Comparison of ENCODE assay signal across 11 mouse cellular contexts in the genomic region with DNA sequence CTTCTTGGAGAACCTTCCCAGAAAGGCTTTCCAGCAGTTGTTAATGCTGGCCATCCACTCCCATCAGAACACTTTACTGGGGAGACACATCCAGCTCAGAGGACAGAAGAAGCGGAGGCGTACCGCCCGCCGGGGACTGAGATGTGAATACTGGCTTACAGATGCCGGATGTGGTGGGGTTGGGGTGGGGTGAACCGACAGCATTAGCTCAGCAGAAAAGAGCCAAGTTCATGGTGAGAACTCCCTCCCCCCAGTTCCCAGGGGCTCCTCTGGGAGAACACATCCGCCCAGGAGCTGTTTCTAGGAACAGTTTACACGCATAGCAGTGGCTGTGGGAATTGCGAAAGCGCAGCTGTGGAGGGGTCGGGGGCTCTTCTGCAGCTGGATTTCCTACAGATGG. TPM values are rescaled to one million over a fixed set of nuclear protein-coding genes. Genes with fewer than 3 reads are reported as not detected.
DNase-seq lines count a peak whose midpoint lies in the region; ATAC-seq lines count a peak whose summit lies in the region.
"Had no signal": no experiment of that assay in that cellular context is flagged by ENCODE, and none has a peak within 500 bp of the region (broad histone marks: within the 10 kb centered on the region; RNA-seq: fewer than 3 reads in every experiment).

No protein-coding gene starts in this region.

- no peak overlapping the region for H3K4me2 ChIP-seq in forebrain, embryonic 15.5 days (replicated peaks)

- DNase-seq in left cerebral cortex, postnatal 36 days (ENCODE audit: low spot score in 2 of 2), result peak; percentile 13 to 21
- DNase-seq in left cerebral cortex, postnatal 4 days, result no peak
- DNase-seq in gastrocnemius, postnatal 4 days (ENCODE audit: low spot score in 2 of 2), result peak; percentile 54 to 72
- DNase-seq in kidney, postnatal 25 days, result peak; percentile 51 to 80
- peak; percentile 60 for DNase-seq in thymus, postnatal 0 days (ENCODE audit: low spot score)
- DNase-seq in embryo, embryonic 11 days, result no peak
- no peak for DNase-seq in yolk sac, embryonic 10.5 days (ENCODE audit: low spot score)
- DNase-seq: cerebellum, adult 18-20 months had no signal

- peaks cover 24% of the 10 kb centered on the region for H3K4me1 ChIP-seq in forebrain, embryonic 15.5 days

- no peak overlapping the region for H3K9ac ChIP-seq in forebrain, embryonic 15.5 days (replicated peaks)

- H3K36me3 ChIP-seq in forebrain, embryonic 15.5 days, result peaks cover 2% of the 10 kb centered on the region; the same call in 1 of the 2 replicates

- no peaks in the 10 kb centered on the region for H3K9me3 ChIP-seq in forebrain, embryonic 15.5 days

- intact Hi-C loops in left cerebral cortex, postnatal 36 days (cut with DNase I), result no loop called here
- intact Hi-C loops in left cerebral cortex, postnatal 4 days (cut with DNase I), result no loop called here

- H3K27ac ChIP-seq in forebrain, embryonic 15.5 days (replicated peaks), result no peak overlapping the region

- no peak overlapping the region for H3K4me3 ChIP-seq in forebrain, embryonic 15.5 days
- H3K4me3 ChIP-seq: megakaryocyte, embryonic 14.5 days had no signal

- H3K27me3 ChIP-seq in forebrain, embryonic 15.5 days, result no peaks in the 10 kb centered on the region

- ATAC-seq in forebrain, embryonic 15.5 days (replicated peaks), result no peak

- WGBS in forebrain, embryonic 15.5 days, result 85% methylated on average over 12 of the region's 12 CpGs

RNA-seq across cellular contexts. Expression of a gene that starts 24.3 kb away (rescaled TPM):
- total RNA-seq in left cerebral cortex, postnatal 36 days (2021), result 10 to 100 TPM; 20.8 to 31.0 TPM
- total RNA-seq in left cerebral cortex, postnatal 4 days (2021), result 10 to 100 TPM; 19.9 to 21.4 TPM
- total RNA-seq in gastrocnemius, postnatal 4 days (2021), result 100 to 1,000 TPM; 101 to 108 TPM
- polyA plus RNA-seq in thymus, postnatal 0 days (2015; fragmentation: Nextera tagmentation; extraction: Ambion mirVana), result 11.1 and 12.2 TPM in 2 replicates
- 23.1 and 24.1 TPM in 2 replicates for polyA plus RNA-seq in forebrain, embryonic 15.5 days (2015; fragmentation: Nextera tagmentation; extraction: Ambion mirVana)

RNA-seq across cellular contexts. Expression of a gene that starts 27.7 kb away (rescaled TPM):
- 1 to 10 TPM in 1 of 2 experiments, under 1 TPM in 1; 0.91 to 2.1 TPM for total RNA-seq in left cerebral cortex, postnatal 36 days (2021)
- 1 to 10 TPM; 1.5 to 1.8 TPM for total RNA-seq in left cerebral cortex, postnatal 4 days (2021)
- 1 to 10 TPM; 1.3 to 2.0 TPM for total RNA-seq in gastrocnemius, postnatal 4 days (2021)
- polyA plus RNA-seq in thymus, postnatal 0 days (2015; fragmentation: Nextera tagmentation; extraction: Ambion mirVana), result 0.94 and 1.1 TPM in 2 replicates
- polyA plus RNA-seq in forebrain, embryonic 15.5 days (2015; fragmentation: Nextera tagmentation; extraction: Ambion mirVana), result 1.9 and 2.6 TPM in 2 replicates
- total RNA-seq: granulocyte monocyte progenitor cell, adult 5-6 weeks had no signal

RNA-seq across cellular contexts. Expression of a gene that starts 31.2 kb away (rescaled TPM):
- total RNA-seq in left cerebral cortex, postnatal 36 days (2021), result 100 to 1,000 TPM; 750 to 833 TPM
- total RNA-seq in left cerebral cortex, postnatal 4 days (2021), result 1,000 to 10,000 TPM; 1,144 to 1,233 TPM
- total RNA-seq in gastrocnemius, postnatal 4 days (2021), result 1,000 to 10,000 TPM; 1,199 to 1,226 TPM
- polyA plus RNA-seq in thymus, postnatal 0 days (2015; fragmentation: Nextera tagmentation; extraction: Ambion mirVana), result 1,685 and 1,731 TPM in 2 replicates
- polyA plus RNA-seq in forebrain, embryonic 15.5 days (2015; fragmentation: Nextera tagmentation; extraction: Ambion mirVana), result 787 and 864 TPM in 2 replicates

Comparison
In these comparisons a context has a peak if more than half of its experiments do, and no peak if none do; other contexts are left out.
1. DNase-seq: peak in left cerebral cortex, postnatal 36 days (2 of 2), gastrocnemius, postnatal 4 days (2 of 2), kidney, postnatal 25 days (2 of 2) and thymus, postnatal 0 days (single experiment); none in left cerebral cortex, postnatal 4 days (single experiment), embryo, embryonic 11 days (single experiment) and yolk sac, embryonic 10.5 days (single experiment).